Mouse (Mus musculus) CD4-positive helper T cell, adult 2 months (primary cell): ENCODE measurements around the gene Irgc1.
A peak's percentile ranks its signal among the peaks of the same experiment; 100 is the strongest.

Experiments
- DNase-seq: peaks from one replicate; pipeline ENCODE4 v3.0.0-alpha.2; 2012; ENCODE audit warnings: low read depth, missing footprints, low spot score

The Irgc1 gene

DNA sequence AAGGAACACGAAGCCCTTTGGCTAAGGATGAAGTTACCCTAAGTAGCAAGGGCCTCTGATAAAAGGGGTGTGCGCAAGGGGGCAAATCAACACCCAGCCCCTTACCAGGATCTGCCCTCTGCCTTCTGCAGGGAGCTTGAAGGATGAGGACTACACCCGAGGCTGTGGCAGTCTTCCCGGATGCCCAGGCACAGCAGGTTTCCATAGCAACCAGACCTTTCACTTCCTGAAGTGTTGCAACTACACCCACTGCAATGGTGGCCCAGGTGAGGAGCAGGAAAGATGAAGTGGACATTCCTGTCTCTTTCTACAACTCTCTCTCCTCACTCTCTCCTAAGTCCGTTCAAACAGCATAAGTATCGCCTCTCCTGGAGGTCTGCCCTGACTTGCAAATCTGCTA, 20.3 kb upstream of the Irgc1 start:
- DNase-seq, result no peak

DNA sequence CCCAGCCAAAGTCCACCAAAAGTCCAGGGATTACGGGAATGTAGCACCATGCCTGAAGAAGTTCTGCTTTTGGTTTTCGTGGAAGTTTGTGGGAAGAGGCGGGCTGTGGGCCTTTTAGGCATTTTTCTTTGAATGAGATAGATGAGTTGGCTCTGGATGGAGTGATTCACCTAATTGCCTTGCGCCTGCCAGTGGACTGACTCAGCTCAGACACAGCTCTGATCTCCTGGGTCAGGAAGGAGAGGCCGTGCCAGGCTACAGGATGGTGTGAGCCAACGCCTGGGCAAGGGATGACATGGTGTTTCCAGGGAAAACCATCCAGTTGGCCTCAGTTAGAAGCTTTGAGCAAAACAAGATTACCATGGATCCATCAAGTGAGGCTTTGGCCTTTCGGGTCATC, 18.3 kb upstream of the Irgc1 start:
- no peak for DNase-seq

GRCm38 (mm10) chr7:24469126-24469525, 17.0 kb upstream of the Irgc1 start:
- peak; percentile 46 for DNase-seq

DNA sequence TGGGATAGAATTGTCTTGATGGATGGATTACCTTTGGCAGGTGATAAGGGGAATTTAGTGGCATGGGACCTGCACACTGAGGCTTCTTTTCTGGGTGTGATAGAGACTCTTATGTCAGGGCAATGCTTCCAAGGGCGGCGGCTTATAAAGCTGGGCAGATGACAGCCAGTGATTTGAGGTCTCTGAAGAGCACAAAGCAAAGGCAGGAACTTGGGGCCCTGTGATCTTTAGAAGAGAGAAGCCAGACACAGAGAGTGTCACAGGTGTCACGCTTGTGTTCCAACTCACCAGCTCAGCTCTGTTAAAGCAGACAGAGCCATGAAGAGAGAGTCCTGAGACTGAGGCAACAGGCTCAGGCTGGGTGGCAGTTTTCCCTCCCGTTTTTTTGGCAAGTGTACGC, 15.8 kb upstream of the Irgc1 start:
- DNase-seq, result peak; percentile 76

DNA sequence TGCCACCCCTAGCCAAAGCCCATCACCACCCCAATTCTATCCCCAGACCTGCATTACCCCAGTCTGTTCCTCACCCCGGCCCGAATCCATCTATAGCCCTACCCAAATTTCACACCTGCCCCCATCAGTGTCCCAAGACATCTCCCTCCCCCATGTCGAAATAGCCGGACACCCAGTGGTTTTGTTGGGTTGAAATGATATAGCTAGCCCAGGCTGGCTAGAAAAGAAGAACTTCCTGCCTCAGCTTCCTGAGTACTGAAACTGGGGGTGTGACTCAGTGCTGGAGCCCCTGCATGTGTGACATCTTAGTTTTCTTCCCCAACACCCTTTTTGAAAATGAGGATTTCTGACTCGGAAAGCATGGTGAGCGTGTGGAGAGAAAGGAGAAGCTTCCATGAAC, 14.7 kb upstream of the Irgc1 start:
- DNase-seq, result no peak

GRCm38 (mm10) chr7:24462388-24463319, 10.6 kb upstream of the Irgc1 start, which contains the start of gene Plaur:
TSS of gene Plaur (plus strand) at chr7:24462484.
- peak; percentile 39 for DNase-seq

DNA sequence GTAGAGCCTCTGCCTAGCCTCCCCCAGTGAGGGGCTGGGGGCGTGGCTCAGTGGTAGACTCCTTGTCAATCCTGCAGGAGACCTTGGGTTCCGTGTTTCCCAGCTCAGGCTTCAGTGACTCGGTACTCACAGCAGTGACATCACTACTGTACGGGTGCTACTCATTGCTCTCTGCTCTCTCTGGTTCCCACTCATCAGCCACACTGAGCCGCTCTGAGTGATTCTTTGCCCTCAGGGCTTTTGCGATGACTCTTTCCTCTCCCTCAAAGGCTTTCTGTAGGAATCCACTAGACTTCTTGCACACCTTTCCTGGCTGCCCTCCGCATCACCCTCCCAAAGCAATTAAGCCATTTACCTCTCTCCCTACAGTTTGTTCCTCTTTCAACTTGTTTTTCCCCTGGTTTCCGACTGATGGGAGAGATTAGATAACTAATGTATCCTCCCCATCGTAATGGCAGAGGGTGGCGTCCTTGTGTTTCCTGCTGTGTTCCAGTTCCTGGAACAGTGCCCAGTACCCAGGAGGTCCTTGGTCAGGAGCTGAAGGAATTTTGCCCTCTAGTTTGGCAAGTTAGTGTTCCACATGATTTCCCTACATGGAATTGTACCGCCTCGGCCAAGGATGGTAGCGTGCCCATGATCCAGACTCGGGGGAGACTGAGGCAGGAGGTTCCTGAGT, 9.4 kb upstream of the Irgc1 start:
- no peak for DNase-seq

GRCm38 (mm10) chr7:24459843-24460242, 7.7 kb upstream of the Irgc1 start:
- no peak for DNase-seq

DNA sequence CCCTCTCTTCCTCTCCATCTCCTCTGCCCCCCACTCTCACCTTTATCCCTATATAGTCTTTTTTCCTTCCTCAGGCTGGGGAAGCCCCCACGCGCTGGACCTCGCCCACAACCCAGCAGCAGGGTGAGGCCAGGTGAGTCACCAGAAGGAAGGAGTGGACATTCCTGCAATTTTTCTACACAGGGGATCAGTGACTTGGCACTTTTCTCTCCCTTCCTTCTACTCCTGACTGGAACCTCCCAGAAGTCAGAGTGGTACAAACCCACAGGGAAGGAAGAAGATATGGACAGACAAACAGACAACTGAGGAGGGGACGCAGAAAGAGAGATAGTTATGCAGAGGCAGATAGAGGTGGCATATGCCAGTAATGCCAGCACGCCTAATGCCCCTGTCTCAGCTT, 7.3 kb upstream of the Irgc1 start:
- DNase-seq, result no peak

- peak; percentile 95 for DNase-seq
These were observed 5.8 kb upstream of the Irgc1 start for GRCm38 (mm10) chr7:24457726-24458370.

DNA sequence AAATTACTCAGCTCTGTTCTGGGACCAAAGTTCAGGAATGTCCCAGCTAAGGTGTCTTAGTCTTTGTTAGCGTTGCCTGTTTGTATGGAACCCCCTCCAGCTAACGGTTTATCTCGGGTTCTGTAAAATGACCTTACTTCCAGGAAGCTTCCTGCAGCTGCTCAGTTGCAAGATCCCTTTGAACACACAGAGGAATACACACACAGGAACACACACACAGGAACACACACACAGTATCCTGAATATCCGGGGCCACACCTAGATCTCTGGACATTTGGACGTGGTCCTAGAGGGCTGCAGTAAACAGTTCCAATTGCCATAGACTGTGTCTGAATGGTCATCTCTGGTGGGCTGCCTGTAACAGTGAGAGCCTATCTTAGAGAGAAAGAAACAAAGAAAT, 3.6 kb upstream of the Irgc1 start:
- DNase-seq, result no peak

DNA sequence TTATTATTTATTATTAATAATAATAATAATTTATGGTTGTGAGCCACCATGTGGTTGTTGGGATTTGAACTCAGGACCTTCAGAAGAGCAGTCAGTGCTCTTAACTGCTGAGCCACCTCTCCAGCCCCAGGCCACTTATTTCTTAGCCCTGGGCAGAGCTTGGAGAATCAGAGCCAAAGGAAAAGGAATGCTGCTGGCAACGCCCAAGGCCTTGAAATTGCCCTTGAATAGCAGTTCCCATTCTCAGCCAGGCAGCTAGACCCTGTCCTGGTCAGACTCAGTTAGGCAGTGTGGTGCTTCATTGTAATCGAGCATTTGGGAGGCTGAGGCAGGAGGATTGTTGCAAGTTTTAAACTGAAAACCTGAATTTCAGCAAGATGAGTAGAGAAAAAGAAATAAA, 2.1 kb upstream of the Irgc1 start:
- no peak for DNase-seq

DNA sequence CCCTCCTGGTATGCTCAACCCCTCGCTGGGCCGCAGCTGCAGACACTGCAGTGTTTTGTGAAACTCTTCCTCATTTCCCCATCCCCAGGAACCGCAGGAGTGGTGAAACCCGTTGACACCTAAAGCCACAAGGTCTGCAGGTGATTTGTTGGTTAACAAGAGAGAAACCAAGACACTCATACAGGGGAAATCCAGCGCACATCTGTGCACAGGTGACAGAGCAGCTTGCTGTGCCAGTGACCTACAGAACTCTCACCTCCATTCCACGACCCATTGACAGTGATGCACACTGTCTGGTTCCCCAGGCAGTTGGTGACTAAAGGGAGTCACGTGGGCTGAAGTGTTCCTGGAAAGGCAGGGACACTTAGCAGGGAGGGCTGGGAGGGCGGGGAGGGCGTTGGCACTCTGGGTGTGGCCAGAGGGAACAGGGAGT, 1.5 kb downstream of the Irgc1 start:
- peak; percentile 71 for DNase-seq

GRCm38 (mm10) chr7:24448782-24449517, 3.1 kb downstream of the Irgc1 start:
- no peak for DNase-seq

DNA sequence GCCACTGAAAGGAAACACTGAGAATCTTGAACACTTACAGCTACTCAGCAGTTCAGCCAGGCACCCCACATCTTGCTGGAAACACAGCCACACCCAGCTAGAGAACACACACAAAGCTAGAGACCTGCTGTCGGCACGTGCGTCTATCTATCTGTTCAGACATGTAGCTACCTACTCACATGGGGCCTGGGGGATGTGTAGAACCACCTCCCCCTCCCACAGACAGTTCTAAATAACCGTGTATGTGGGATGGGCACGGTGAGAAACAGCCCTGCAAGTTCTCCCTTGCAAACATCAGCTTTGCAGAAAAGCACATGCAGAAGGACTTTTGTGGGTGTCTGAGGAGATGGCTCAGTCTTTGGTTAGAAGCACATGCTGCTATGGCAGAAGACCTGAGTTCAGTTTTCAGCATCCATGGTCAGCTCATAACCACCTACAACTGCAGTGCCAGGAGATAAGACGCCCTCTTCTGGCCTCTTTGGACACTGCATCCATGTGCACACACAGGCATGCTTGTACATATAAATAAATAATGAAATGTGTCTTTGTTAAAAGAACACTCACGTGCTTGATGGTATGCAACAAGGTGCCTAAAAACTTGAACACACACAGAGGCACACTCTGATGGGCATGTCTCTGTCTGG, 5.3 kb downstream of the Irgc1 start:
- DNase-seq, result peak; percentile 53

DNA sequence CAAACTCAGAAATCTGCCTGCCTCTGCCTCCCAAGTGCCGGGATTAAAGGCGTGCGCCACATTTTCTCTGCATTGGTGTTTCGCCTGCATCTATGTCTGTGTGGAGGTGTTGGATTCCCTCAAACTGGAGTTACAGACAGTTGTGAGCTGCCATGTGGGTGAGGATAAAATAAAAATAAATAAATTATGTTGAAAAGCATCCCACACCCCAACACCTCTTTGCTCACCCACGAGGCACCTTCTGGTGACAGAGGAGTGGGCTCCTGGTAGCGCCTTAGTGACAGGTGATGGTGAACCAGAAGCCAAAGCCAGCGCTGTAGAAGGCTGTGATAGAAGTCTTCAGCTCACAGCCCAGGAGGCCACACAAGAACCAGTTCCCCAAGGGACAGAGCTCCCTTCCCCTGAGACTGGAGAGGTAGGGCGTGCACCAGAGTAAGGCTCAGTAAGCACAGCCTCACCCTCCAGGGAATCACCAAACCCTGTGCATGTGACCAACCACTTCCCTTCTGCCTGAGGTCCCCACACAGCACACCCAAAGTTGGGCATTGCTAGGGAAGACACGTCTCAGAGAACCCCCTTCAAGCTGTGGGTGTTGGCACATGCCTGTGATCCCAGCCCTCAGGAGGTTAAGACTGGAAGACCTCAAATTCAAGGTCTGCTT, 6.7 kb downstream of the Irgc1 start:
- peak; percentile 49 for DNase-seq

- no peak for DNase-seq
These were observed 9.8 kb downstream of the Irgc1 start for GRCm38 (mm10) chr7:24442313-24442712.

GRCm38 (mm10) chr7:24441785-24442184, 10.3 kb downstream of the Irgc1 start:
- peak; percentile 85 for DNase-seq

DNA sequence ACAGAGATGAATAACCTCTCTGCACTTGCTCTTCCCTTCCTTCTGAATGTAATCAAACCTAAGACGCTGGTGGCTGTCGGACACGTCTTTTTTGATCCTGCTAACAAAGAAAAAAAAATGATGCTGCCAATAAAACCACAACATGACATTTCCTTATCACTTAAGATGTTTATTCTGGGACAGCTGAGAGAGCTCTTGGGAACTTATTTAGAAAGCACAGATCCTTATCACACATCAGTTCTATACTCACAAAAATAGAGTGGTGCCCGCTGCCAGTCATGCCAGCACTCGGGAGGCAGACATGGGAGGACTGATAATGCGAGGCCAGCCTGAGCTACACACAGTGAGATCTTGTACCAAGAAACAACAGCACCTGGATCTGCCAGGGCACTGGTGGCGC, 12.2 kb downstream of the Irgc1 start:
- peak; percentile 46 for DNase-seq

DNA sequence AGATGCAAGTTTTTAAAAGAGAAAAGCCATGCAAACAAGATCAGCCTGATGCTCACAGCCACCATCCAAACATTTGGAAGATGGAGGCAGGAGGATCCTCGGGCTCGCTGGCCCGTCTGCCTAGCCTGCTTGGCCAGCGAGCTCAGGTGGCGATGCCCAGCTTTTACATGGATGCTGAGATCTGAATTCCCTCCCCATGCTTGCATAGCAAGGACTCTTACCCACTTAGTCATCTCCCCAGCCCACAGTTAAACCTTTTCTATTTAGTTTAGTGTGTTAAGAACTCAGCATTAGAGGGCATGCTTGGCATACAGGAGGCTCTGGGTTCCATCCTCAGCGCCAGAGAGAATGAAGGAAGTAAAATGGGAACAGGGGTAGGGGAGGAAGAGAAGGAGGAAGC, 12.9 kb downstream of the Irgc1 start:
- no peak for DNase-seq

DNA sequence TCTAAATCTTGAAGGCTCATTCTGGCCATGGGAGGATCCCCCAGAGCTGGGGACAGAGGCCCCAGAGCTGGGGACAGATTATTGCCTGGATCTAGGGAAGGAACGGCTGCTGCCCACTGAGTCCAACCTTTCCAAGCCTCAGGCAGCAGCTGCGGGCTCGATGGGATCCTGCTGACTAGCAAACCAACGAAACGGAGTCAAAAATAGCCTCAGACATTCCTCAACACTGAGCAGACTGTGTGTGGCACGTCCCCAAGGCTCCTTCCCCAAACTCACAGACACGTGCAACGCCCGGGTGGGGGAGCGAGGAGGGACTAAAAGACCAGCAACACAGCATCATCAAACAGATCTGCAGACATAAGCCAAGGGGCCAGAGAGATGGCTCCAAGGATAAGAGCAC, 14.1 kb downstream of the Irgc1 start:
- no peak for DNase-seq
